Mouse (Mus musculus) bone marrow, adult 2 months (tissue): ENCODE measurements around the gene Irf2.

Experiments
- CTCF ChIP-seq: fragments of 200-500 bp; IDR thresholded peaks from 2 replicates; pipeline ENCODE4 v1.5.1; 2011; ENCODE audit warnings: low read length, control low read depth; ENCODE audit not compliant: control insufficient read depth, insufficient read depth
- POLR2A ChIP-seq: fragments of 200-500 bp; IDR thresholded peaks from 2 replicates; pipeline ENCODE4 v1.6.1; 2011; ENCODE audit warnings: low read depth, mild to moderate bottlenecking, control low read depth, low read length, borderline replicate concordance; ENCODE audit not compliant: control insufficient read depth

DNA sequence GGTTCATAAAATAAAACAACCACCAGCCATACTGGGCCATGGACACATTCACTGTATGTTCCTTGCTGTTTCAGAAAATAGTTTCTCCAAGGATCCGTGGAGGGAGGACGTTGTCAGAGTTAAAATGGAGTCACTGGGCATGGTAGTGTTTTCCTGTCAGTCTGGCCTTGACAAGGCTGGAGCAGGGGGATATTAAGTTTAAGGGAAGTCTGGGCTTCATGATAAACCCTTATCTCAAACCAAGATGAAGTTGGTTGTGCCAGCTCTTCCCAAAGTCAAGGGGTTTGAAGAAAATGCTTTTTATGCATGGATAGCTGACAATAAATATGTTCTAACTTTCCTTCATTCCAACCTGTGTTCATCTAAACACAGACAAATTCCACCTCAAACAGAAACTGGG is 72.4 kb downstream of the Irf2 start:
- no peak for TF ChIP-seq CTCF
- no peak for TF ChIP-seq POLR2A
